Mouse (Mus musculus) intestine, postnatal 0 days (tissue): ENCODE data around the gene Rnf141. TPM values are rescaled to one million over a fixed set of nuclear protein-coding genes. Genes with fewer than 3 reads are reported as not detected.

Experiments
- ATAC-seq: fragments of 200-750 bp; cut with Nextera tagmentation; 2 replicates; pipeline ENCODE4 v1.8.0; 2017; ENCODE audit warnings: mild to moderate bottlenecking, moderate TSS enrichment, moderate library complexity
- H3K27ac ChIP-seq: fragments of 300-500 bp; sonication (generic); 2 replicates; pipeline ENCODE4 v1.5.1; 2014; ENCODE audit warnings: mild to moderate bottlenecking, low read depth, low read length, moderate library complexity
- H3K27me3 ChIP-seq: fragments of 300-500 bp; sonication (generic); replicated peaks from 2 replicates; pipeline ENCODE4 v1.6.1; 2014; ENCODE audit warnings: low read length, mixed read lengths; ENCODE audit not compliant: control insufficient read depth, insufficient read depth
- H3K36me3 ChIP-seq: fragments of 300-500 bp; sonication (generic); 2 replicates; pipeline ENCODE4 v1.6.1; 2014; ENCODE audit warnings: mild to moderate bottlenecking, moderate library complexity; ENCODE audit not compliant: control insufficient read depth, insufficient read depth
- H3K4me1 ChIP-seq: fragments of 300-500 bp; sonication (generic); replicated peaks from 2 replicates; pipeline ENCODE4 v1.6.1; 2014; ENCODE audit warnings: antibody characterized with exemption, low read length, mixed read lengths; ENCODE audit not compliant: control insufficient read depth, insufficient read depth
- H3K4me2 ChIP-seq: fragments of 300-500 bp; sonication (generic); replicated peaks from 2 replicates; pipeline ENCODE4 v1.6.1; 2014; ENCODE audit warnings: low read depth, mild to moderate bottlenecking, moderate library complexity
- H3K4me3 ChIP-seq: fragments of 300-500 bp; sonication (generic); 2 replicates; pipeline ENCODE4 v1.5.1; 2014; ENCODE audit warnings: low read depth, low read length
- H3K9ac ChIP-seq: fragments of 300-500 bp; sonication (generic); 2 replicates; pipeline ENCODE4 v1.6.1; 2014; ENCODE audit warnings: mild to moderate bottlenecking, low read depth, low read length
- H3K9me3 ChIP-seq: fragments of 300-500 bp; sonication (generic); 2 replicates; pipeline ENCODE4 v1.6.1; 2016; ENCODE audit warnings: mixed run types; ENCODE audit not compliant: control insufficient read depth
- CTCF ChIP-seq: sonication (generic); IDR thresholded peaks from 2 replicates; pipeline ENCODE4 v1.5.1; 2016; ENCODE audit warnings: low read depth, mild to moderate bottlenecking, control low read depth, antibody characterized with exemption, moderate library complexity
- WGBS: fragments of 180-500 bp; shearing (Covaris S2); extraction: QIAGEN DNeasy Blood & Tissue Kit; methylation state at CpG from one replicate; pipeline ENCODE4 v1.1.7; 2014; 5-methylcytosine and 5-hydroxymethylcytosine counted together
- polyA plus RNA-seq: library from polyadenylated mRNA; unstranded; fragments of >200 nt; fragmentation: Nextera tagmentation; extraction: Ambion mirVana; gene quantifications from 2 replicates; pipeline ENCODE4 v1.2.1, GENCODE M21; 2015

Rnf141 gene
- polyA plus RNA-seq, 1 experiment from 2014 or later, result 31.0 TPM

DNA sequence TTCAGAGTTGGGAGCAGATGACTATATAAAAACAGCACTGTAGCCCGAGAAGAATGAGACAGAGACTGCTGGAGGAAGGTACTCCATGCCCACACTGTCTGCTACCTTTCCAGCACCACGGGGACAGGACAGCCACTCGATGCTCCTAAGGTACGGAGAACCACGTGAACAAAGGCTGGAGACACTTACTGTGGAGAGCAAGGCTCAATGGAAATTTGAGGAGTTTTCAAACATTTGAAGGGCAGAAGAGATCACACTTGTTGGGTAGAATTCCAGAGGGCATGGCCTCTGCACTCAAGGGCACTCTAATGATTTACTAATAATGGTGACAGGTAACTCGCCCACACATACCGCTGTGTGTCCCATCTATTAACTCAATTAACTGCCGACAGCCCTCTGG is 21.2 kb downstream of the Rnf141 start:
- Histone ChIP-seq H3K36me3 (peaks cover 43% of the 10 kb centered on the region), H3K4me1 (no peaks in the 10 kb centered on the region), H3K9ac (no peak overlapping the region), H3K9me3 (no peaks in the 10 kb centered on the region), H3K27me3 (no peaks in the 10 kb centered on the region), H3K4me2 (no peak overlapping the region), H3K4me3 (no peak overlapping the region), H3K27ac (no peak overlapping the region)
- ATAC-seq, result no peak
- TF ChIP-seq CTCF, result no peak
- WGBS, result 83% methylated on average over 8 of the region's 8 CpGs

- H3K27me3 ChIP-seq, result no peaks in the 10 kb centered on the region
- 54% methylated on average over 4 of the region's 4 CpGs for WGBS
Measured at GRCm38 (mm10) chr7:110822055-110822454, 22.2 kb downstream of the Rnf141 start.

GRCm38 (mm10) chr7:110821653-110822052 is 22.6 kb downstream of the Rnf141 start:
- WGBS, result 57% methylated on average over 3 of the region's 3 CpGs
- Histone ChIP-seq H3K4me3 (no peak overlapping the region), H3K4me1 (no peaks in the 10 kb centered on the region), H3K9ac (no peak overlapping the region), H3K36me3 (peaks cover 46% of the 10 kb centered on the region), H3K4me2 (no peak overlapping the region), H3K27me3 (no peaks in the 10 kb centered on the region), H3K9me3 (no peaks in the 10 kb centered on the region), H3K27ac (no peak overlapping the region)
- no peak for TF ChIP-seq CTCF
- ATAC-seq, result no peak

More at GRCm38 (mm10) chr7:110822055-110822454, 22.2 kb downstream of the Rnf141 start:
- peaks cover 44% of the 10 kb centered on the region for H3K36me3 ChIP-seq
- H3K9ac ChIP-seq, result no peak overlapping the region
- H3K9me3 ChIP-seq, result no peaks in the 10 kb centered on the region
- ATAC-seq, result no peak
- no peak overlapping the region for H3K27ac ChIP-seq
- no peak for TF ChIP-seq CTCF
- H3K4me2 ChIP-seq, result no peak overlapping the region
- H3K4me3 ChIP-seq, result no peak overlapping the region
- no peaks in the 10 kb centered on the region for H3K4me1 ChIP-seq

DNA sequence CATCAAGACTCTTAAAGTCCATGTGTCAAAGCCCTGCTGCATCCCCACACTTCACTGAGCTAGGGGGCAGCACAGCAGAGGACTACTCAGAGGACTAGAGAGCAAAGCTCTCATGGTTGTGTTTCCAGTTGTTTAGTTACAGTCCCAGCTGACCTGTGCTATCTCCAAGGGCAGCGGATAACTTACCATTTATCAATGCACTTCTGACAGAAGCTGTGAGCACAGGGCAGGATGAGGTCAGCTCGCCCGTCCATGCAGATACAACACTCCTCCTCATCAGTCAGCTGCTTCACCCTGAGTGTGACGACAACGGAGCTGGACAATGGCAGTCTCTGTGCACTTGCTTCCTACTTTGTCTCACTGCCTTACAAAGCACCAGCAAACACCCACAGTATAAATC is 23.2 kb downstream of the Rnf141 start:
- Histone ChIP-seq H3K4me3 (no peak overlapping the region), H3K36me3 (peaks cover 44% of the 10 kb centered on the region), H3K4me2 (no peak overlapping the region), H3K27me3 (no peaks in the 10 kb centered on the region), H3K9me3 (no peaks in the 10 kb centered on the region), H3K4me1 (no peaks in the 10 kb centered on the region), H3K9ac (no peak overlapping the region), H3K27ac (no peak overlapping the region)
- 40% methylated on average over 5 of the region's 5 CpGs for WGBS
- peak; percentile 60; the same call in 1 of the 2 replicates for ATAC-seq
- peak; percentile 56 for TF ChIP-seq CTCF

DNA sequence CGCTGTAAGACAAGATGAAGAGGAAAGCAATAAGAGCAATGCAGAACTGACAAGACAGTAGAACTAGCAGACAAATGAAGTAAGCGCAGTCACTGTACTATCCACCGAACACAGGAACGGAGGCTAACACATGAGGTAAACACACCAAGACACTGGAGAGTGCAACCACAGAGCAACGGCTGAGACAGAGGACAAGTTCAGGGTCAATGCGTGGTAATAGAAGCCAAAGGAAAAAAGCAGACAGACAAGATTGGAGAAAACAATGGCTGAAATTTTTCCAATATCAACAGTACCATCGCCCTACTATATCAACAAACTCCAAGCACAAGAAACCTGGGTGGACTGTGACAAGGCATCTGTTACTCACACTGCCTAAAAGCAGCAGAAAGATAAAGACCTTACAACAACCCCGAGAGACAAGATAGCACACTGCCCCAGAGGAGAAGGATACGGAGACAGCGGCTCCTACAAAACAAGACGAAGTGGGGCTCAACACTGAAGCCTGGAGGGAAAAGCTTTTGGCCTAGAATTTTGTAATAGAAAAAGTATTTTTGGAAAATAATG is 25.4 kb downstream of the Rnf141 start:
- no peak for ATAC-seq
- H3K36me3 ChIP-seq, result peaks cover 29% of the 10 kb centered on the region
- no peaks in the 10 kb centered on the region for H3K9me3 ChIP-seq
- no peak overlapping the region for H3K27ac ChIP-seq
- H3K9ac ChIP-seq, result no peak overlapping the region
- H3K27me3 ChIP-seq, result no peaks in the 10 kb centered on the region
- no peaks in the 10 kb centered on the region for H3K4me1 ChIP-seq
- H3K4me3 ChIP-seq, result no peak overlapping the region
- H3K4me2 ChIP-seq, result no peak overlapping the region
- WGBS, result 70% methylated on average over 11 of the region's 11 CpGs
- no peak for TF ChIP-seq CTCF

GRCm38 (mm10) chr7:110818206-110818605 is 26.1 kb downstream of the Rnf141 start:
- peaks cover 22% of the 10 kb centered on the region for H3K36me3 ChIP-seq
- H3K4me2 ChIP-seq, result no peak overlapping the region
- no peaks in the 10 kb centered on the region for H3K4me1 ChIP-seq
- H3K27me3 ChIP-seq, result no peaks in the 10 kb centered on the region
- no peak overlapping the region for H3K27ac ChIP-seq
- no peaks in the 10 kb centered on the region for H3K9me3 ChIP-seq
- peak; percentile 32; the same call in 1 of the 2 replicates for TF ChIP-seq CTCF
- H3K9ac ChIP-seq, result no peak overlapping the region
- WGBS, result 66% methylated on average over 6 of the region's 6 CpGs
- no peak overlapping the region for H3K4me3 ChIP-seq
- ATAC-seq, result no peak
